Mouse (Mus musculus) CH12.LX (cell line): ENCODE data around the gene Slc39a10. TPM values are rescaled to one million over a fixed set of nuclear protein-coding genes. Genes with fewer than 3 reads are reported as not detected.
A peak's percentile ranks its signal among the peaks of the same experiment; 100 is the strongest.

ENCODE experiments used
- DNase-seq: peaks from one replicate; pipeline ENCODE4 v3.0.0-alpha.2; 2013; ENCODE audit errors: extremely low read depth
- H3K27ac ChIP-seq: 2 replicates; pipeline ENCODE4 v1.5.1; 2012; ENCODE audit warnings: low read depth, mild to moderate bottlenecking, control low read depth, moderate library complexity; ENCODE audit not compliant: insufficient read depth
- H3K27me3 ChIP-seq: replicated peaks from 2 replicates; pipeline ENCODE3; 2012; ENCODE audit warnings: inconsistent platforms
- H3K36me3 ChIP-seq, 2 experiments: replicated peaks in 1 of 2; 2 replicates each; pipeline versions ENCODE3 to v1.6.1; 2012; ENCODE audit warnings: inconsistent platforms in 1 of 2, low read length in 1 of 2, mild to moderate bottlenecking in 1 of 2, mixed read lengths in 1 of 2, moderate library complexity in 1 of 2; ENCODE audit not compliant: control insufficient read depth in 1 of 2, insufficient read depth in 1 of 2
- H3K4me1 ChIP-seq, 2 experiments: 2 replicates each; pipeline ENCODE4 v1.6.1; 2012; ENCODE audit warnings: inconsistent platforms in 1 of 2, moderate library complexity in 1 of 2; ENCODE audit not compliant: insufficient read depth in 2 of 2, control insufficient read depth in 1 of 2
- H3K4me2 ChIP-seq: 2 replicates; pipeline ENCODE4 v1.6.1; 2012; ENCODE audit warnings: low read depth, mild to moderate bottlenecking, control low read depth; ENCODE audit not compliant: poor library complexity, insufficient read depth, severe bottlenecking
- H3K4me3 ChIP-seq, 3 experiments: fragments of 150-350 bp in 1 of 3; sonication (generic) in 1 of 3; replicated peaks in 1 of 3; 2 replicates each; pipeline versions ENCODE3 to v1.5.1; 2011 to 2012; ENCODE audit warnings: low read depth in 2 of 3, low read length in 2 of 3, mild to moderate bottlenecking in 2 of 3, moderate library complexity in 2 of 3, control low read depth in 1 of 3, improper control_type of control experiment in 1 of 3, inconsistent platforms in 1 of 3, mixed read lengths in 1 of 3; ENCODE audit not compliant: poor library complexity in 1 of 3
- H3K79me2 ChIP-seq: replicated peaks from 2 replicates; pipeline ENCODE4 v1.6.1; 2012; ENCODE audit warnings: mild to moderate bottlenecking, moderate library complexity; ENCODE audit not compliant: control insufficient read depth, poor library complexity, insufficient read depth, severe bottlenecking; ENCODE audit errors: extremely low read depth
- H3K9ac ChIP-seq: 2 replicates; pipeline ENCODE4 v1.6.1; 2012; ENCODE audit warnings: low read depth, mild to moderate bottlenecking, control low read depth, moderate library complexity; ENCODE audit not compliant: insufficient read depth
- H3K9me3 ChIP-seq: replicated peaks from 2 replicates; pipeline ENCODE3; 2012; ENCODE audit warnings: low read length, inconsistent platforms, mixed read lengths
- CHD1 ChIP-seq: IDR thresholded peaks from 2 replicates; pipeline ENCODE4 v1.6.1; 2012; ENCODE audit warnings: low read depth, low read length, improper control_type of control experiment, inconsistent platforms
- CHD2 ChIP-seq: IDR thresholded peaks from 2 replicates; pipeline ENCODE4 v1.6.1; 2011; ENCODE audit warnings: low read length, improper control_type of control experiment
- CTCF ChIP-seq, 2 experiments: IDR thresholded peaks in 1 of 2; conservative IDR thresholded peaks in 1 of 2; 2 replicates each; pipeline ENCODE4 v1.5.1; 2011 to 2012; ENCODE audit warnings: low read depth in 2 of 2, low read length in 2 of 2, improper control_type of control experiment in 1 of 2, inconsistent platforms in 1 of 2, mild to moderate bottlenecking in 1 of 2, moderate library complexity in 1 of 2
- E2F4 ChIP-seq: IDR thresholded peaks from 2 replicates; pipeline ENCODE4 v1.6.1; 2011; ENCODE audit warnings: low read depth, low read length, improper control_type of control experiment; ENCODE audit not compliant: insufficient replicate concordance
- EP300 ChIP-seq: IDR thresholded peaks from 2 replicates; pipeline ENCODE4 v1.6.1; 2011; ENCODE audit warnings: low read length, improper control_type of control experiment
- GABPA ChIP-seq: IDR thresholded peaks from 2 replicates; pipeline ENCODE4 v1.6.1; 2012; ENCODE audit warnings: low read depth, low read length, improper control_type of control experiment, inconsistent platforms; ENCODE audit not compliant: insufficient replicate concordance
- HCFC1 ChIP-seq: IDR thresholded peaks from 2 replicates; pipeline ENCODE4 v1.6.1; 2012; ENCODE audit warnings: low read depth, mild to moderate bottlenecking, inconsistent platforms, low read length, improper control_type of control experiment
- JUN ChIP-seq: IDR thresholded peaks from 2 replicates; pipeline ENCODE4 v1.6.1; 2011; ENCODE audit warnings: low read depth, mild to moderate bottlenecking, low read length, improper control_type of control experiment, moderate library complexity; ENCODE audit not compliant: insufficient read depth
- MAZ ChIP-seq: IDR thresholded peaks from 2 replicates; pipeline ENCODE4 v1.6.1; 2012; ENCODE audit warnings: low read depth, mild to moderate bottlenecking, inconsistent platforms, low read length, improper control_type of control experiment, moderate library complexity
- MEF2A ChIP-seq: IDR thresholded peaks from 2 replicates; pipeline ENCODE4 v1.6.1; 2014; ENCODE audit warnings: low read depth, mild to moderate bottlenecking, inconsistent platforms, low read length, improper control_type of control experiment, borderline replicate concordance
- POLR2A ChIP-seq: IDR thresholded peaks from 2 replicates; pipeline ENCODE4 v1.6.1; 2011; ENCODE audit warnings: low read depth, mild to moderate bottlenecking, improper control_type of control experiment, low read length
- SIN3A ChIP-seq: IDR thresholded peaks from 2 replicates; pipeline ENCODE4 v1.6.1; 2012; ENCODE audit warnings: low read length, improper control_type of control experiment, inconsistent platforms
- TBP ChIP-seq: conservative IDR thresholded peaks from 2 replicates; pipeline ENCODE4 v1.6.1; 2011; ENCODE audit warnings: low read depth, low read length, improper control_type of control experiment
- USF1 ChIP-seq: IDR thresholded peaks from 2 replicates; pipeline ENCODE4 v1.6.1; 2014; ENCODE audit warnings: low read depth, mild to moderate bottlenecking, inconsistent platforms, low read length, improper control_type of control experiment
- USF2 ChIP-seq: conservative IDR thresholded peaks from 2 replicates; pipeline ENCODE4 v1.6.1; 2011; ENCODE audit warnings: low read depth, low read length, improper control_type of control experiment
- ZC3H11A ChIP-seq: IDR thresholded peaks from 2 replicates; pipeline ENCODE4 v1.6.1; 2012; ENCODE audit warnings: low read depth, mild to moderate bottlenecking, inconsistent platforms, low read length, improper control_type of control experiment
- ZKSCAN1 ChIP-seq: IDR thresholded peaks from 2 replicates; pipeline ENCODE4 v1.6.1; 2012; ENCODE audit warnings: low read depth, inconsistent platforms, low read length, improper control_type of control experiment, borderline replicate concordance
- ZNF384 ChIP-seq: IDR thresholded peaks from 2 replicates; pipeline ENCODE4 v1.6.1; 2012; ENCODE audit warnings: low read depth, low read length, improper control_type of control experiment, inconsistent platforms
- dilution Hi-C: fragments of 300-500 bp; cut with MboI; formaldehyde crosslinking; loops from 2 replicates; pipeline ENCODE4 v1.14.3; 2020; ENCODE audit warnings: low sequenced_read_pairs; ENCODE audit not compliant: extremely low pct_unique_long_range_greater_than_20kb, extremely low pct_ligation_motif_present
- in situ Hi-C: fragments of 300-500 bp; cut with MboI; formaldehyde crosslinking; loops from 3 replicates; pipeline ENCODE4 v1.14.3; 2019; ENCODE audit warnings: low sequenced_read_pairs, low pct_ligation_motif_present, low pct_unique_long_range_greater_than_20kb, mixed read lengths
- polyA plus RNA-seq: library from polyadenylated mRNA; unstranded; fragments of >175 nt; gene quantifications from 2 replicates; pipeline ENCODE4 v1.2.1, GENCODE M21; 2012; ENCODE audit warnings: low read depth; ENCODE audit not compliant: insufficient read length
- total RNA-seq, 2 experiments: library from RNA; depleted of rRNA; stranded (reverse); fragments of 300-350 nt in 1 of 2; fragments of >200 nt in 1 of 2; gene quantifications; 2 replicates each; pipeline ENCODE4 v1.2.3; 2012 to 2014

Slc39a10 gene
- total and polyA plus RNA-seq, 3 experiments = 7.3 to 14.2 (median 11.0) TPM

- no peak for DNase-seq
- Histone ChIP-seq H3K4me1 (peaks cover 0 to 19% of the 10 kb centered on the region in 2 experiments; a peak in 3 of 4 replicates), H3K4me2 (no peak overlapping the region), H3K9ac (no peak overlapping the region), H3K9me3 (peaks cover 3% of the 10 kb centered on the region), H3K4me3 (no peak overlapping the region), H3K36me3 (no peaks in the 10 kb centered on the region), H3K27ac (no peak overlapping the region), H3K27me3 (no peaks in the 10 kb centered on the region), H3K79me2 (no peaks in the 10 kb centered on the region)
- TF ChIP-seq USF1 (no peak), CTCF (conservative IDR thresholded peaks at IDR 0.05 in 1 of 2, IDR thresholded peaks at IDR 0.05 in 1 of 2; ENCODE audit: low read depth in 2 of 2, low read length in 2 of 2) (peak; percentile 19 to 45; a peak in 3 of 4 replicates)
- in situ Hi-C loops (no loop called here), dilution Hi-C loops (no loop called here)
These were observed 21.7 kb upstream of the Slc39a10 start for GRCm38 (mm10) chr1:46914349-46914748.

DNA sequence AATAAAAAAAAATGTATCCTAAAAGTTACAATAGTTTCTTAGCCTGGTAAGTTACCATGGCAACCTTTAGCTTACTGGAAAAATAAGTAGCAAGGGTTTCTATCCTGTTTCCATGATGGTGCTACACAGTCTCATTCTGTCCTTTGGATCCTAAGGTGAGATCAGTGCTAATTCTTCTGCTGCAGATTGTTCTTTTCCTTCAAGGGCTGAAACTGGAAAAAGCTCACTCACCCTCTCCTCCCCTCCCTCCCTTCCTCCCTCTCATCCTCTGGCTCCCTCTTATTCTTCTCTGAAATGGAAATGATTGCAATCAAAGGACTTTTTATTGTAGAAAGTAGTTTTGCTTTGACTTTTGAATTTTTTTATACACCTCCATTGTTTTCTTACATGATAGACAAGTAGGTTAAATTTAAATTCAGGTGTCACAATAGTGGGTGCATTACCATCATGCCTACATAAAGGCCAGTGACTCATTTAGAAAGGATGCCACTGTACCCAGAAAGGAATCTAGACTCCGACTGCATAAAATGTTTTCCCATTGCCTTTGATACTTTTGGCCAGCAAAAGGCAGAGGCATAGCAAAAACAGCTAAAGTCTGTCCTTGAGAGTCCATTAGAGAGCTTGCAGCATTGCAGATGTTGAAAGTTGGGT is 20.0 kb upstream of the Slc39a10 start:
- Histone ChIP-seq H3K4me3 (no peak overlapping the region), H3K36me3 (no peaks in the 10 kb centered on the region), H3K4me2 (no peak overlapping the region), H3K79me2 (no peaks in the 10 kb centered on the region), H3K9ac (no peak overlapping the region), H3K27ac (no peak overlapping the region), H3K27me3 (no peaks in the 10 kb centered on the region), H3K9me3 (peaks cover 3% of the 10 kb centered on the region), H3K4me1 (peaks cover 0 to 18% of the 10 kb centered on the region in 2 experiments; a peak in 3 of 4 replicates)
- in situ Hi-C loops (no loop called here), dilution Hi-C loops (no loop called here)
- TF ChIP-seq EP300 (no peak), TBP (no peak), ZC3H11A (no peak), CHD1 (no peak), MAZ (no peak), E2F4 (no peak), MEF2A (no peak), CHD2 (no peak), SIN3A (no peak), USF2 (no peak), JUN (no peak), POLR2A (no peak), ZKSCAN1 (no peak), ZNF384 (no peak), GABPA (no peak), HCFC1 (no peak)
- DNase-seq = no peak
